Comparison of ENCODE assay signal across 8 mouse cellular contexts in genomic region chr2:146290871-146291637, GRCm38 (mm10).
DNase-seq lines count a peak whose midpoint lies in the region; ATAC-seq lines count a peak whose summit lies in the region.

No protein-coding gene starts in this region.

- no peak overlapping the region for H3K9ac ChIP-seq in forebrain, embryonic 16.5 days (replicated peaks; ENCODE audit: low read depth, low read length)

- H3K36me3 ChIP-seq in forebrain, embryonic 16.5 days (ENCODE audit: control insufficient read depth, insufficient read depth): no peaks in the 10 kb centered on the region

- no peaks in the 10 kb centered on the region for H3K27me3 ChIP-seq in forebrain, embryonic 16.5 days (replicated peaks; ENCODE audit: control insufficient read depth, insufficient read depth, low read length)

- H3K27ac ChIP-seq in forebrain, embryonic 16.5 days (ENCODE audit: low read length): peak overlapping the region; percentile 80

- ATAC-seq in forebrain, embryonic 16.5 days: peak; percentile 95

- WGBS in forebrain, embryonic 16.5 days: 4% methylated on average over 14 of the region's 14 CpGs

- no peak overlapping the region for H3K4me3 ChIP-seq in forebrain, embryonic 16.5 days (replicated peaks; ENCODE audit: low read length)

- H3K4me2 ChIP-seq in forebrain, embryonic 16.5 days (ENCODE audit: low read length): no peak overlapping the region

- peaks cover 24% of the 10 kb centered on the region for H3K4me1 ChIP-seq in forebrain, embryonic 16.5 days (replicated peaks; ENCODE audit: control insufficient read depth, insufficient read depth, low read length)

- intact Hi-C loops in heart, postnatal 14 days (cut with DNase I): no loop called here

- no peaks in the 10 kb centered on the region for H3K9me3 ChIP-seq in forebrain, embryonic 16.5 days (ENCODE audit: control insufficient read depth, low read length)

- DNase-seq in cerebellum, postnatal 14 days: peak; percentile 58 to 64
- peak; percentile 59 to 65 for DNase-seq in layer of hippocampus, postnatal 14 days (ENCODE audit: low spot score in 2 of 2)
- DNase-seq in neural tube, embryonic 10.5 days (ENCODE audit: extremely low spot score, low spot score): peak; percentile 48
- no peak for DNase-seq in yolk sac, embryonic 10.5 days (ENCODE audit: low spot score)
- DNase-seq in thymus, postnatal 14 days: no peak
- no peak for DNase-seq in heart, postnatal 14 days
- no peak for DNase-seq in gastrocnemius, postnatal 25 days

Comparison
In these comparisons a context has a peak if more than half of its experiments do, and no peak if none do; other contexts are left out.
1. DNase-seq: peak in cerebellum, postnatal 14 days (2 of 2), layer of hippocampus, postnatal 14 days (2 of 2) and neural tube, embryonic 10.5 days (single experiment); none in yolk sac, embryonic 10.5 days (single experiment), thymus, postnatal 14 days (single experiment), heart, postnatal 14 days (0 of 2) and gastrocnemius, postnatal 25 days (single experiment).